Mouse (Mus musculus) stomach, postnatal 0 days (tissue): Measurements from ENCODE around the gene Fance.

Source experiments
- CTCF ChIP-seq: IDR thresholded peaks from 2 replicates; pipeline ENCODE4 v1.5.1; 2016; ENCODE audit warnings: antibody characterized with exemption, low read depth, mild to moderate bottlenecking, moderate library complexity
- EP300 ChIP-seq: optimal IDR thresholded peaks from 2 replicates; pipeline ENCODE3; 2016; ENCODE audit warnings: antibody characterized with exemption

DNA sequence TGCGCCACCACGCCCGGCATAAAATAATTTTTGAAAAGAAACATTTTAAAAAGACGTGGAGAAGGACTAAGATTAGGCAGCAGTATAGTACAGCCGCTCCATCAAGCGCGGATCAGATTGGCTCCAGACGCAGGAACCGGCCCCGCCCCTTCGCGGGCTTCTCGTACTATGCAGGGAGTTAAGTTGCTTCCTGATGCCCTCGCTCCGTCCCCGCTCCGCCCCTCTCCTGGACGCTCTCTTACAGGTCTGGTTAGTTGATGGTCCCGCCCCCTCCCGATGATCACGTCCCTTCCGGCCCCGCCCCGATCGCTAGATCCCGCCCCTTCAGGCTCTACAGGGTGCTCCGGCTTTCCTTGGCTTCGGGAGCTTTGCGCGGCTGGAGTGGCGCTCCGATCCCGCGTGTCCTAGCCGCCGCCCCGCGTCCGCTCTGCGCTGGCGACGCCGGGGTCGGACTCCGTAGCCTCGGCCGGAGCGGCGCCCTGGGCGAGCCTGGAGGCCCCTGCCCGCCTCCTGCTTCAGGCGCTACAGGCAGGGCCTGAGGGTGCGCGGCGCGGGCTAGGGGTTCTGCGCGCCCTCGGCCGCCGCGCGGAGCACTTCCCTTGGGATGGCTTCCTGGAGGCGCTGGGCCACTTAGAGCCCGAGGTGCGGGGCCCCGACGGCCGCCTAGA lies at the start of gene Fance:
- TF ChIP-seq CTCF (no peak), EP300 (no peak)
